Mouse (Mus musculus) retina, embryonic 14.5 days (tissue): ENCODE results near the gene 4932414N04Rik.
"Not testable (repeated sequence)": the region's sequence is repeated elsewhere in the genome, so short reads cannot be mapped to it uniquely, and the experiment has no call there.

Source experiments
- DNase-seq: peaks from one replicate; pipeline ENCODE4 v3.0.0-alpha.2; 2015; ENCODE audit warnings: low spot score

Gene 4932414N04Rik

DNA sequence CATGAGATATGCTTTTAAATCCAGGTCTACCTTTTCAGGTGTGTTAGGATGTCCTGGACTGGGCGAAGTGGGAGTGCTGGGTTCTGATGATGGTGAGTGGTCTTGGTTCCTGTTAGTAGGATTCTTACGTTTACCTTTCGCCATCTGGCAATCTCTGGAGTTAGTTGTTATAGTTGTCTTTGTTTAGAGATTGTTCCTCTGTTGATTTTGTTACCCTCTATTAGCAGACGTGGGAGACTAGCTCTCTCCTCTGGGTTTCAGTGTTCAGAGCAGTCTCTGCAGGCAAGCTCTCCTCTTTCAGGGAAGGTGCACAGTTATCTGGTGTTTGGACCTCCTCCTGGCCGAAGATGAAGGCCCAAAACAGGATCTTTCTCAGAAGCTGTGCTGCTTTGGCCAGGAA lies at the start of gene 4932414N04Rik:
Gene 4932414N04Rik, plus strand, starts transcription at position 301 of the 400 bp plus-strand sequence.
- DNase-seq: not testable (repeated sequence)

DNA sequence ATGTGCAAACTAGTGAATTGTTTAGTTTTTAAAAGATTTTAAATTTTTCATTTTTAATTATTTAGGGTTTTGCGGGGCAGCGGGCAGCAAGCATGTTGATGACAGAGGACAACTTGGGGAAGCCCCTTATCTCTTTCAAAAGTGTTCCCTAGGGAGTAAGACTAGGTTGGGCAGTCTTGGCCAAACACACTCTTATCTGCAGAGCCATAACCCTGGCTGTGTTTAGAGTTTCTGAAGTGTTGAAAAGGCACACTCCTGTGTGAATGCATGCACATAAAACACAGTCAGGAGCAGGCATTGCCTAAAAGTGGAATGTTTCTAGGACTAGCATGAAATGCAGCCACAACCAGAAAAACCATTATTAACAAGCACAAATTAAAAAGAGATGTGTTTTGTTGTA lies 75.9 kb downstream of the 4932414N04Rik start:
- DNase-seq: no peak

DNA sequence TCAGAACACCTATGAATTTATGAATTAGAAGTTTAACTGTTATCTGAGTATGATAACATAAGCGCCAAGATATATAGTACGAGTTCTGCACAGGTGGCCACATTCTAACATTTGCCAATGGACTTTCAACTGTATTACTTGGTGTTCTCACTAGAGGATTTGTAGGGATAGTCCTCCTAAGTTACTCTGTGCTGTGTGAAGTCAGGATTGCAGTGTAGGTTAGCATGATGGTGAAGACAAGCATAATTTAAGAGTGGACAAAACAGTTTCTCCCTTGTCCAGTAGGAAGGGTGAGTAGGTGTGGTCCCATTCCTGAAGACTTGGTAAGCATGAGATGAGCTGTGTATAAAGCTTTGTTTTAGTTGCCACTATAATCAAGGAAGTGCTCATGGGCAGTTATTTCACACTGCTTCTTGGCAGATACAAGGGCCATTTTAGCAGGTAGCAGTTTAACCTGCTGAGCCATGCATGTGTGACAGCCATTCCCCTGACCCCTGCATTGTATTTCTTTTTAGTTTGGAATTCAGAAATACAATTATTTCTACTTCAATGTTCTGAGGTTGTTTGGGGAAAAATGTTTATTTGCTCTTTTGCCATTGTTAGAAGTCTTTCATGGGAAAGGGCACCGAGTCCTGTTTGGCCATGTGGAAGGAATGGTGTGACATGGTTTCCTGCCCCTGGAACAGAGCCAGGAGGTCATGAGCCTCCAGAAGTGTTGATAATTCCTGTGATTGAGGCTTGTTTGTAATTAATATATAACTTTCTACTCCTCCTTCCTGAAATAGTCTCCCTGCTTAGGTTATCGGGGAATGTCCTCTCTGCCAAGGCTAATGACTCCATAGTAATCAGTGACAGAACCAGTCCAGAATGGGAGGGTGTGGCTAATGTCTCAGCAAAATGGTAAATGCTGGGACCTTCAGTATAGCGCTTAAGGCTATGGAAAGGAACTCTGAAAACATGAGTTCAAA lies 83.8 kb downstream of the 4932414N04Rik start:
- DNase-seq: no peak

DNA sequence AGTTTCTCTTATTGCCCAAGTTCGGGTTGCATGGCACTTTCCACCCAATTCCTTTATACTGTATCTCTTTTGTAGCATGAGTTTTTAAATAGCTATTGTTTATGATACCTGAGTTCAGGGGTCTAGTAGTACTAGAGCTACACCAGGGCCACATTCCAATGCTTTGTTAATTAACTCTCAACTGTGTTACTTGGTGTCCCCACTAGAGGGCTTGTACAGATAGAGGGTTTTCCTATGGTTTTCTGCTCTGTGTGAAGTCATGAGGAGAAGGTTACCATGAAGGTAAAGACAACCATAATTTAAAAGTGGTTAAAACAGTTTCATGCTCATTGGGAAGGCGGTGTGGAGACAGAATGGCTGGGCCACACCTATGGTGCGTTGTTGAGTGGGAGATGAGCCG lies 88.3 kb downstream of the 4932414N04Rik start:
- peak; percentile 54 for DNase-seq

DNA sequence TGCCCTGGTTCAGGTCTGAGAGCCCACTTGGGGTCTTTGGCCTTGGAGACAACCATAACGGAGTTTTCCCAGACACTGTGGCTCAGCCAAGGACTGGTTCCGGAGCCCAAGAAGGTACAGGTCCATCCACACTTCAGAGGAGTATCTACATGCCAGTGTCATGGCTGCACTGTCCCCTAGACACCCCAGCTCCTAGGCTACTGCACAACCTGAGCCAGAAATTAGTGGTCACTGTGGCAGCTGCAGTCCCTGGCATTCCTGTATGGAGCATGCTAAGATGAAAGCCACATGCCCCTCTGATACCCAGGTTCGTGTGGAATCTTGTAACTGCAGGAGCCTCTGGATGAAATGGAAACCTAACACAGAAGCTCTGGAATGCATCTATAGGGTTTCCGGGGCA lies 99.9 kb downstream of the 4932414N04Rik start:
- DNase-seq: no peak

DNA sequence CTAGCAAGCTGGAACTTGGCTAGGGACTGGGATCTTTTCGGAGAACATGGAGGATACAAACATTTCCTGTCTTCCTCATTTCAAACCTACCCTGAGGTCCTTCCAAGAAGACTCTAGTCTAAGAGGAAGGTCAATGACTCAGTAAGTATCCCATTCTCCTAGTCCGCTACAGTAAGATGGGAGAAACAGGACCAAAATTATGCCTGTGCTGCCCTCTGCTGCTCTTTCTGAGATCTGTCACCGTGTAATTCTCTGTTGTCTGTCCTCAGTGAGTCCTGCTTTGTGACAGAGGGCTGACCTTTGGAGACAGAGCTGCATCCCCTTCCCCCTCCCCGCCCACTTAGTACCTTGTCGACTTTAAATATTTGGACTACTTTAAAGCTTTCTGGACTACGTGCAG lies 100.5 kb downstream of the 4932414N04Rik start:
- DNase-seq: peak; percentile 82

DNA sequence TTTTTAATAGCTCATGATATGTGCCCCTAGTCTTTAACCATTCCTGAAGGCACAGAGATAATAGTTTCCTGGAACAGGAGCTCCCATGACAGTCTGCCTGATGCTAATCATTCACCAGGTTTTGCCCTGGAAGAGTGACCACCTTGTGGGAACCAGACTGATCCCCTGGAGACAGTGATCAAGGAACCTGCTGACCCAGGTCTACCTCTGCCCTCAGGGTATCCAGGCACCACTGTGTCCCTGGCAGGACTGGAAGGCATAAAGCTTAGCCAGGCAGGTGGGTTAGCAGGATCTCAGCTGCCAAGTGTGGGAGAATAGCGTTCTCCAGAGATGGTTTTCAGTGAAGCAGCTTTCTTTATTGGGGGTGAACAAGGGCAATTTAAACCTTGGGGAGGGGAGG lies 109.1 kb downstream of the 4932414N04Rik start:
- DNase-seq: no peak

GRCm38 (mm10) chr2:68767186-68767890 lies 111.1 kb downstream of the 4932414N04Rik start:
- no peak for DNase-seq

DNA sequence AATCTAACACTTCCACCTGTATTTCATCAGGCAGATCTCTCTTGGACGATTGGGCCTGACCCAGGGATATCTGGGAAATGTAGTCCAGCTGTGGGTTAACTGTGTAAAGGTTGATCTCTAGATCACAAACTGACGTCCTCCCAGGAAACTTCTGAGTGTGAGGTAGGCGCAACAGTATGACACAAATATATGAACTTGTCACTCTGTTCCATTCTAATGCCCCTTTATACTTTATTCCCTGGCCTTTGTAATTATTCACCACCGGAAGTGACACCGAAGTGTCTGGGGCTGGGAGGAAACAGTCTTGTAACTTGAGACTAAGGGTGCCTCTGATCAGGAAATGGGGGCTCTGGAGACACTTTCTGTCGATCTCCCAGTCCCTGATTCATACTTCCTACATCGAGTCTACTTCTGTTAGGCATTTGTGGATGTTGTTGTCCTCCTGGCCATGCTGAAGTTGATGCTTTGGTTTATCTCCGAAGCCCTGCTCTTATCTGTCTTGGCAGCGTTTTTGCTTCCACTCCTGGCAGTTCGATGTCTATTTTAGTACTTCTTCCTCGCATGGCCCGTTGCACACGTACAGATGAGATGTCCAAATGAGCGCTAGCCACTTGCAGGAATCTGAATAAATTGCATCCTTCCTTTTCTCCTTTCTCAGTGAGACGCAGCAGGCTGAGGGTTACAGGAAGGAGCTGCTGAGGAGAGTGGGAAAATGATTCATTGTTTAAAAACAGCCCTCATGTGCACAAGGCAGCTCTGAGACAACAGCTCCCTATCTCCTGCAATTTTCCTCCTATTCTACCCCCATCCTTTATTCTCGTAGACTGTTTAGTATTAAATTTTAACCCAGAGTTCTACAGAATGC lies 126.2 kb downstream of the 4932414N04Rik start:
- DNase-seq: no peak

GRCm38 (mm10) chr2:68783664-68784063 lies 127.4 kb downstream of the 4932414N04Rik start:
- not testable (repeated sequence) for DNase-seq

DNA sequence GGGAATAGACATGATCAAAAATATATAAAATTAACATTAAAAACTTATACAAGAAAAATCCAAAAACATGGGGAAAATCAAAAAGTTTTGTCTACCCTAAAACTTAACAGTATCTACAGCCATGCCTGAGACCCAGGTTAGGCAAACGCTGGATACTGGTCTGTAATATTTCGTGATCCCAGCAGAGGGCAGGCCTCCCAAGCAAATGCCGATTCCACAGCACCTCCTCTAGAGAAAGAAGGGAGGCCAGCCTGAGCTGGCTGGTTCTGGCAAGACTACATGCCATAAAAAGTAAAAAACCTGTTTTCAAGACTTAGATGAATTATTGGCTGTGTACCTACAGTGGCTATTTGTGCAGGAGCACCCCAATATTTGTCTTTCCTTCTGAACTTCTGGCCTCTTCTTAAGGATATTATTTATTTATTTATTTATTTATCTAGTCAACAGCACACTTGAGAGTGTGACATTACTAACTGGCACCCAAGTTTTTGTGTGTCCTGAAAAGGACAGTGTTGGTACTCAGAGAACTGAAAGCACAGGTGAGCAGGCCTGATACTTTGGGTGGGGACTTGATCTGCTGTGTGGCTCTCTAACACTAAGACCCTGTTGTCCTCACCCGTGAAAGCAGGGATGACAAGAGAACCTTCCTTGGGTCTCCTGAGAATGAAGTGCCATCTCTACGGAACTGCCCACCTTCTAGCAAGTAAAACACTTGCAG lies 128.6 kb downstream of the 4932414N04Rik start:
- peak; percentile 85 for DNase-seq

DNA sequence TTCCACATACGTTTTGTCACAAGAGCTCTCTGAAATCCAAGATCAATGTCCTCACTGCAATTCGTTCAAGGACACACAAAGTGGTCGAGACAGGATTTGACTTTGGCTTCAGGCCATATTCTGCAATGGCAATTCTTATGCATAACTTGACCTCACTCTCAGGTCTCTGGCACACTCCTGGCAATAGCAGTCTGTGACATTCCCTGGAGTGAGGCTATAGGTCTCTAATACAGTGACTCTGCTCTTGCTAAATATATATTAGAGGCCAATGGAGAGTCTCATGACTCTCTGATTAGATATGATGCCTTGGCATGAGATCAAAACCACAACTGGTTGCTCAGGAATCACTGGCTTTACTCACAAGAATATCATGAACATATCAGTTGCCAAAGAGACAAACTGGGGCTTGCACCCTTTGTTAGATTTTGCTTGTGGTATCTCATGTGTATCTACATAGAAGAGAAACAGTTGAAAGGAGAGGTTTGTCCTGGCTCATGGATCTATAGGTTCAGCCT lies 130.9 kb downstream of the 4932414N04Rik start:
- no peak for DNase-seq

- no peak for DNase-seq
Measured at GRCm38 (mm10) chr2:68792296-68792695, 136.0 kb downstream of the 4932414N04Rik start.

- DNase-seq: no peak
Measured at GRCm38 (mm10) chr2:68793472-68793871, 137.2 kb downstream of the 4932414N04Rik start.

GRCm38 (mm10) chr2:68794181-68794580 lies 137.9 kb downstream of the 4932414N04Rik start:
- no peak for DNase-seq

DNA sequence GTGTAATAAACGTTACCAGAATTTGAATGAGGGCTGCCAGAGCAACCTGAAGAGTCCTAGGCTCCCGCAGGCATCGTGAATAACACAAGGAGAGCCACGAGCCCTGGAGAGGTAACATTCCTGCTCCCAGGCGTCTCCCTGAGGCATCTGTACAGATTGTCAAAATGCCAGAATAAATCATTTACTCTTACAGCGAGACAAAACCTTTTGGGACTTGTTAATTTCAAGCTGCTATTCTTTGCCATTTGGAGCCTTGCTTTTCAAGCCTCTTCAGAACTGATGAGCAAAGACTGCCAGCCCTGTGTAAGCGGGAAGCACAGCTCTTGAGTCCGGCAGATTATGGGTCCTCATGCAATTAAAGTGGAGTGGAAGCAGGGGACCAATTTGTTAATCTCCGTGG lies 138.3 kb downstream of the 4932414N04Rik start:
- no peak for DNase-seq

DNA sequence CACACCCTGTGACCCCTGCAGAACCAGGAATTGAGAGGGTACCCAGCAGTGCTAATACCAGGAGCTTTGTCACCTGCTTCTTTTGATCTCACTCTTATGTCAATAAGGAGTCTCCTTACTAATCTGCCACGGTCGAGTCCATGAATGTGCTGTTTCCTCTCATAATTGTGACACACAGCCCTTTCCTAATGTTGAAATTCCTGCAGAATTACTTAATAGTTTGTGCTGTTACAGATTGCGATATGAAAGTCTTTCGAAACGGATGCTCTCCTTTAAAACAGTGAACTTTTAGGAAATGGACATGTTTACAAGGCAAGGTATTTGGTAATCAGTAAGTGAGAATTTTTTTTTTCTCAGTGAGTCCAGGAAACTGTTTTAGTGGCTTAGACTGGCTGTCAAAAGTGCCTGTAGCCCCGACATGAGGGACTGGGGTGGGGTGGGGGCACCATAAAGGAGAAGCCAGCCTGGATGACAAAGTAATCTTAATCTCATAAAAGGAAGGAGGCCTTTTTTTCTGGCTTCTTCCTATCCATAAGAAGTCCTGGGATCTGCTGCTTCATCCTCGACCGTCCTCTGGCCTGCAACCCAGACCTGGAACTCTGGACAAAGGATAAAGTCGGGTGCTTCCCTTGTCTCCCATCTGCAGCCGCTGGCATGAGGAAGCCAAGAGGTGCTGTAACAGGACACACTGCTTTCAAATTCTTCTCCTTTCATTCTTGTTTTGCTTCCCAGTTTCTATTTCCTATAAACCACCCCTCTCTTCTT lies 139.9 kb downstream of the 4932414N04Rik start:
- no peak for DNase-seq

DNA sequence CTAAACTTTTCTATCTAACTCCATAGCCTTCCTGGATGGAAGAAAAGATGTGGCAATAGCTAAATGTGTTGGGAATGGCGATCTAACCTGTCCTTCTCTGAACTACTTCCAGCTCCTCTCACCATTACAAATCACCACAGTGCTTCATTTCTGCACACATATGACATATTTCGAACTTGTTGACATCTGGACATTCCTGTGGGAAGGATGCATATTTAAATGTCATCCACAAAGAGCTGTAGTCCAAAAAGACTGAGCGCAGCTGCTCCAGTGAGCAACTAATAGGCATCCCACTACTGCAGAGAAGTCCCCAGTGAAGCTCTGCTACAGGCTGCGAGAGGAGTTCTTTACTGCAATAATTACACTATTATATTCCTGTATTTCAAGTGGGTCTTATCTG lies 140.8 kb downstream of the 4932414N04Rik start:
- DNase-seq: no peak
